ENCODE assay signal across 17 mouse cellular contexts in genomic region chr13:56260344-56260780, GRCm38 (mm10). TPM values are rescaled to one million over a fixed set of nuclear protein-coding genes. Genes with fewer than 3 reads are reported as not detected.
DNase-seq lines count a peak whose midpoint lies in the region; ATAC-seq and TF ChIP-seq lines count a peak whose summit lies in the region.
"Had no signal": no experiment of that assay in that cellular context is flagged by ENCODE, and none has a peak within 500 bp of the region (broad histone marks: within the 10 kb centered on the region; RNA-seq: fewer than 3 reads in every experiment).

No protein-coding gene starts in this region.

- peaks cover 100% of the 10 kb centered on the region for H3K27me3 ChIP-seq in forebrain, embryonic 10.5 days (ENCODE audit: poor library complexity, severe bottlenecking)
- peaks cover 49% of the 10 kb centered on the region for H3K27me3 ChIP-seq in forebrain, postnatal 0 days (ENCODE audit: insufficient read depth, low read length)
- peaks cover 78% of the 10 kb centered on the region for H3K27me3 ChIP-seq in neural tube, embryonic 11.5 days (ENCODE audit: control insufficient read depth, insufficient read depth, low read length)
- peaks cover 70% of the 10 kb centered on the region for H3K27me3 ChIP-seq in liver, postnatal 0 days (ENCODE audit: insufficient read depth, low read length)
- H3K27me3 ChIP-seq in heart, embryonic 10.5 days (ENCODE audit: insufficient read depth, poor library complexity, severe bottlenecking) = peaks cover 98% of the 10 kb centered on the region

- peaks cover 65% of the 10 kb centered on the region for H3K4me1 ChIP-seq in forebrain, embryonic 10.5 days
- 0 out of 2 replicates have a peak, but pooled peaks cover 5% of the 10 kb centered on the region for H3K4me1 ChIP-seq in forebrain, postnatal 0 days (ENCODE audit: insufficient read depth)
- peaks cover 28% of the 10 kb centered on the region for H3K4me1 ChIP-seq in neural tube, embryonic 11.5 days (ENCODE audit: control insufficient read depth, insufficient read depth, low read length)
- no peaks in the 10 kb centered on the region for H3K4me1 ChIP-seq in liver, postnatal 0 days (ENCODE audit: insufficient read depth)
- H3K4me1 ChIP-seq in heart, embryonic 10.5 days = peaks cover 9% of the 10 kb centered on the region

- ATAC-seq in forebrain, postnatal 0 days = no peak
- ATAC-seq in granulocyte monocyte progenitor cell, adult 5-6 weeks (replicated peaks; ENCODE audit: poor library complexity, severe bottlenecking) = peak; percentile 51
- ATAC-seq in neural tube, embryonic 11.5 days (ENCODE audit: insufficient read depth, low FRiP score, low TSS enrichment) = peak; percentile 61
- ATAC-seq in liver, postnatal 0 days = no peak

- TF ChIP-seq CTCF in forebrain, postnatal 0 days (IDR thresholded peaks at IDR 0.05; ENCODE audit: low read depth) = no peak
- no peak for TF ChIP-seq CTCF in liver, postnatal 0 days (IDR thresholded peaks at IDR 0.05; ENCODE audit: low read depth)

- peak overlapping the region; percentile 84 for H3K27ac ChIP-seq in forebrain, embryonic 10.5 days
- no peak overlapping the region for H3K27ac ChIP-seq in forebrain, postnatal 0 days (ENCODE audit: low read depth, low read length)
- peak overlapping the region; percentile 83 for H3K27ac ChIP-seq in neural tube, embryonic 11.5 days (ENCODE audit: low read depth, low read length)
- H3K27ac ChIP-seq in liver, postnatal 0 days (ENCODE audit: low read depth) = no peak overlapping the region
- H3K27ac ChIP-seq in heart, embryonic 10.5 days = no peak overlapping the region
- H3K27ac ChIP-seq: limb, embryonic 13.5 days had no signal

- H3K9ac ChIP-seq in forebrain, postnatal 0 days = no peak overlapping the region
- peak overlapping the region; percentile 10; the same call in 1 of the 2 replicates for H3K9ac ChIP-seq in neural tube, embryonic 11.5 days (ENCODE audit: low read length)
- H3K9ac ChIP-seq in liver, postnatal 0 days (replicated peaks) = no peak overlapping the region
- H3K9ac ChIP-seq: limb, embryonic 13.5 days; lung, embryonic 14.5 days had no signal

- no peak for TF ChIP-seq EP300 in liver, postnatal 0 days (IDR thresholded peaks at IDR 0.05; ENCODE audit: low read depth)

- no peaks in the 10 kb centered on the region for H3K36me3 ChIP-seq in forebrain, embryonic 10.5 days (replicated peaks)
- no peaks in the 10 kb centered on the region for H3K36me3 ChIP-seq in forebrain, postnatal 0 days (ENCODE audit: insufficient read depth)
- no peaks in the 10 kb centered on the region for H3K36me3 ChIP-seq in neural tube, embryonic 11.5 days (ENCODE audit: control insufficient read depth, insufficient read depth, low read length)
- no peaks in the 10 kb centered on the region for H3K36me3 ChIP-seq in liver, postnatal 0 days (replicated peaks; ENCODE audit: insufficient read depth, low read length)
- H3K36me3 ChIP-seq in heart, embryonic 10.5 days = no peaks in the 10 kb centered on the region
- H3K36me3 ChIP-seq: limb, embryonic 13.5 days had no signal

- DNase-seq in forebrain, embryonic 10.5 days (ENCODE audit: extremely low spot score, low spot score) = peak; percentile 48
- DNase-seq in forebrain, postnatal 0 days = no peak
- peak; percentile 61 for DNase-seq in embryo, embryonic 10.5 days (ENCODE audit: low spot score)
- peak; percentile 67 for DNase-seq in neural tube, embryonic 11.5 days (ENCODE audit: low spot score)
- no peak for DNase-seq in liver, postnatal 0 days
- DNase-seq in kidney, adult 9 months = no peak
- no peak for DNase-seq in heart, embryonic 10.5 days (ENCODE audit: low spot score)
- DNase-seq: cerebellum, postnatal 36 days; heart, adult 11 months; kidney, adult 18-20 months; lung, embryonic 14.5 days had no signal

- 3% methylated on average over 17 of the region's 17 CpGs for WGBS in forebrain, embryonic 10.5 days
- 4% methylated on average over 17 of the region's 17 CpGs for WGBS in forebrain, postnatal 0 days
- under 1% methylated on average over 17 of the region's 17 CpGs for WGBS in neural tube, embryonic 11.5 days
- 6% methylated on average over 17 of the region's 17 CpGs for WGBS in liver, postnatal 0 days (ENCODE audit: insufficient replicate concordance)
- WGBS in heart, embryonic 10.5 days = 5% methylated on average over 17 of the region's 17 CpGs

- H3K4me3 ChIP-seq in forebrain, embryonic 10.5 days = peak overlapping the region; percentile 32
- H3K4me3 ChIP-seq in forebrain, postnatal 0 days (ENCODE audit: low read depth, low read length) = no peak overlapping the region
- H3K4me3 ChIP-seq in neural tube, embryonic 11.5 days (ENCODE audit: low read depth, low read length) = no peak overlapping the region
- H3K4me3 ChIP-seq in liver, postnatal 0 days (ENCODE audit: low read depth, low read length) = no peak overlapping the region
- no peak overlapping the region for H3K4me3 ChIP-seq in heart, embryonic 10.5 days
- H3K4me3 ChIP-seq: limb, embryonic 13.5 days; megakaryocyte, embryonic 14.5 days had no signal

- H3K4me2 ChIP-seq in forebrain, postnatal 0 days (ENCODE audit: low read depth) = no peak overlapping the region
- H3K4me2 ChIP-seq in neural tube, embryonic 11.5 days (ENCODE audit: low read depth) = peak overlapping the region; percentile 20
- no peak overlapping the region for H3K4me2 ChIP-seq in liver, postnatal 0 days (ENCODE audit: low read depth, low read length)
- H3K4me2 ChIP-seq: limb, embryonic 13.5 days; lung, embryonic 14.5 days had no signal

- H3K9me3 ChIP-seq in forebrain, embryonic 10.5 days = no peaks in the 10 kb centered on the region
- H3K9me3 ChIP-seq in forebrain, postnatal 0 days (ENCODE audit: low read length) = no peaks in the 10 kb centered on the region
- no peaks in the 10 kb centered on the region for H3K9me3 ChIP-seq in neural tube, embryonic 11.5 days (ENCODE audit: control insufficient read depth, low read length)
- H3K9me3 ChIP-seq in liver, postnatal 0 days (ENCODE audit: low read length) = no peaks in the 10 kb centered on the region
- no peaks in the 10 kb centered on the region for H3K9me3 ChIP-seq in heart, embryonic 10.5 days

RNA-seq across cellular contexts. Expression of gene Neurog1, which starts 8.4 kb away (rescaled TPM):
- polyA plus RNA-seq in forebrain, embryonic 10.5 days (2016; fragmentation: Nextera tagmentation; extraction: Ambion mirVana) = 13.5 and 18.5 TPM in 2 replicates
- 0.08 TPM in 1 of 2 replicates, not detected in the other for total RNA-seq in forebrain, postnatal 0 days (2014; rRNA removed)
- not detected in 2 replicates for polyA plus RNA-seq in forebrain, postnatal 0 days (2015; fragmentation: Nextera tagmentation; extraction: Ambion mirVana)
- not detected in 2 replicates for total RNA-seq in granulocyte monocyte progenitor cell, adult 5-6 weeks (2014; fragmentation: Nextera tagmentation)
- not detected in 2 replicates for total RNA-seq in granulocyte monocyte progenitor cell, adult 5-6 weeks (2017)
- polyA plus RNA-seq in neural tube, embryonic 11.5 days (2014; fragmentation: Nextera tagmentation; extraction: Ambion mirVana) = 37.3 and 44.0 TPM in 2 replicates
- polyA plus RNA-seq in liver, postnatal 0 days (2015; fragmentation: Nextera tagmentation; extraction: Ambion mirVana) = not detected in 2 replicates
- 0.09 and 0.20 TPM in 2 replicates for polyA plus RNA-seq in heart, embryonic 10.5 days (2016; fragmentation: Nextera tagmentation; extraction: Ambion mirVana)
- total RNA-seq: heart, postnatal 25 days; layer of hippocampus, postnatal 10 days had no signal
- polyA plus RNA-seq: limb, embryonic 13.5 days; lung, embryonic 14.5 days; thymus, postnatal 0 days had no signal

RNA-seq across cellular contexts. Expression of gene Cxcl14, which starts 36.0 kb away (rescaled TPM):
- 2.3 and 2.7 TPM in 2 replicates for polyA plus RNA-seq in forebrain, embryonic 10.5 days (2016; fragmentation: Nextera tagmentation; extraction: Ambion mirVana)
- total RNA-seq in forebrain, postnatal 0 days (2014; rRNA removed) = 21.3 and 44.2 TPM in 2 replicates
- polyA plus RNA-seq in forebrain, postnatal 0 days (2015; fragmentation: Nextera tagmentation; extraction: Ambion mirVana) = 37.2 and 37.6 TPM in 2 replicates
- 0.85 TPM in 1 of 2 replicates, not detected in the other for total RNA-seq in granulocyte monocyte progenitor cell, adult 5-6 weeks (2014; fragmentation: Nextera tagmentation)
- not detected in 2 replicates for total RNA-seq in granulocyte monocyte progenitor cell, adult 5-6 weeks (2017)
- polyA plus RNA-seq in neural tube, embryonic 11.5 days (2014; fragmentation: Nextera tagmentation; extraction: Ambion mirVana) = 35.7 and 42.4 TPM in 2 replicates
- 0.06 and 0.12 TPM in 2 replicates for polyA plus RNA-seq in liver, postnatal 0 days (2015; fragmentation: Nextera tagmentation; extraction: Ambion mirVana)
- 1.6 and 8.6 TPM in 2 replicates for polyA plus RNA-seq in heart, embryonic 10.5 days (2016; fragmentation: Nextera tagmentation; extraction: Ambion mirVana)

Comparison
In these comparisons a context has a peak if more than half of its experiments do, and no peak if none do; other contexts are left out.
1. DNase-seq: peak in forebrain, embryonic 10.5 days (single experiment), embryo, embryonic 10.5 days (single experiment) and neural tube, embryonic 11.5 days (single experiment); none in forebrain, postnatal 0 days (single experiment), liver, postnatal 0 days (single experiment), kidney, adult 9 months (single experiment) and heart, embryonic 10.5 days (single experiment).
2. H3K27ac ChIP-seq: peak in forebrain, embryonic 10.5 days (single experiment) and neural tube, embryonic 11.5 days (single experiment); none in forebrain, postnatal 0 days (single experiment), liver, postnatal 0 days (single experiment) and heart, embryonic 10.5 days (single experiment).
3. RNA of gene Neurog1, which starts 8.4 kb away (polyA plus RNA-seq): 37.3 to 44.0 TPM in neural tube, embryonic 11.5 days and 13.5 to 18.5 TPM in forebrain, embryonic 10.5 days; 0.09 to 0.20 TPM in heart, embryonic 10.5 days, not detected in forebrain, postnatal 0 days and not detected in liver, postnatal 0 days; every median in the first group is over 10 times any median in the second.
4. ATAC-seq: peak in granulocyte monocyte progenitor cell, adult 5-6 weeks (single experiment) and neural tube, embryonic 11.5 days (single experiment); none in forebrain, postnatal 0 days (single experiment) and liver, postnatal 0 days (single experiment).